Mouse (Mus musculus) erythroblast, adult 5-6 weeks (primary cell): Measurements from ENCODE around the gene Dstyk. TPM values are rescaled to one million over a fixed set of nuclear protein-coding genes. Genes with fewer than 3 reads are reported as not detected.

Experiments
- ATAC-seq: replicated peaks from 2 replicates; pipeline ENCODE4 v1.8.0; 2016; ENCODE audit warnings: moderate number of reproducible peaks, mild to moderate bottlenecking, moderate TSS enrichment, inconsistent platforms; ENCODE audit not compliant: poor library complexity, low FRiP score, severe bottlenecking
- total RNA-seq, 2 experiments: library from RNA; stranded (forward) in 1 of 2; stranded (reverse) in 1 of 2; fragments of 150-400 nt in 1 of 2; fragments of 200-764, 138-1000 nt in 1 of 2; gene quantifications; 2 replicates each; pipeline versions ENCODE4 v1.2.3 to v1.2.4; 2015 to 2017; ENCODE audit warnings: low replicate concordance in 2 of 2

Gene Dstyk
- total RNA-seq (2015; ENCODE audit: low replicate concordance) = 36.8 and 37.3 TPM in 2 replicates
- total RNA-seq (2017; ENCODE audit: low replicate concordance) = 46.4 and 59.1 TPM in 2 replicates

GRCm38 (mm10) chr1:132417319-132418251, at the start of gene Dstyk:
Gene Dstyk (plus strand): TSS chr1:132417555.
- ATAC-seq = peak; percentile 91

GRCm38 (mm10) chr1:132367692-132368506, 49.5 kb upstream of the Dstyk start:
- ATAC-seq = peak; percentile 64

- ATAC-seq = no peak
Measured at GRCm38 (mm10) chr1:132370681-132371173, 46.6 kb upstream of the Dstyk start.

- ATAC-seq = no peak
Measured at GRCm38 (mm10) chr1:132371298-132372081, 45.9 kb upstream of the Dstyk start.

GRCm38 (mm10) chr1:132372354-132372753, 45.0 kb upstream of the Dstyk start:
- no peak for ATAC-seq

GRCm38 (mm10) chr1:132372896-132373534, 44.3 kb upstream of the Dstyk start:
- no peak for ATAC-seq

GRCm38 (mm10) chr1:132374140-132374872, 43.0 kb upstream of the Dstyk start:
- ATAC-seq = peak; percentile 76

GRCm38 (mm10) chr1:132374873-132375244, 42.5 kb upstream of the Dstyk start:
- no peak for ATAC-seq

GRCm38 (mm10) chr1:132375256-132375655, 42.1 kb upstream of the Dstyk start:
- ATAC-seq = no peak

- ATAC-seq = no peak
Measured at GRCm38 (mm10) chr1:132376211-132377054, 40.9 kb upstream of the Dstyk start.

- no peak for ATAC-seq
Measured at GRCm38 (mm10) chr1:132377055-132377365, 40.3 kb upstream of the Dstyk start.

GRCm38 (mm10) chr1:132377811-132378210, 39.5 kb upstream of the Dstyk start:
- peak; percentile 33 for ATAC-seq

- no peak for ATAC-seq
Measured at GRCm38 (mm10) chr1:132380550-132381100, 36.7 kb upstream of the Dstyk start.

GRCm38 (mm10) chr1:132381929-132382328, 35.4 kb upstream of the Dstyk start:
- peak; percentile 75 for ATAC-seq

- ATAC-seq = no peak
Measured at GRCm38 (mm10) chr1:132384001-132384554, 33.3 kb upstream of the Dstyk start.

- ATAC-seq = no peak
Measured at GRCm38 (mm10) chr1:132385266-132385665, 32.1 kb upstream of the Dstyk start.

- no peak for ATAC-seq
Measured at GRCm38 (mm10) chr1:132385711-132386110, 31.6 kb upstream of the Dstyk start.
